In genomic region chr10:68537261-68537950, GRCm38 (mm10) we compare ENCODE assay signal across 18 mouse cellular contexts. TPM values are rescaled to one million over a fixed set of nuclear protein-coding genes. Genes with fewer than 3 reads are reported as not detected.
DNase-seq lines count a peak whose midpoint lies in the region; ATAC-seq and TF ChIP-seq lines count a peak whose summit lies in the region.
"Had no signal": no experiment of that assay in that cellular context is flagged by ENCODE, and none has a peak within 500 bp of the region (broad histone marks: within the 10 kb centered on the region; RNA-seq: fewer than 3 reads in every experiment).

No protein-coding gene starts in this region.

- intact Hi-C loops in heart, postnatal 14 days (cut with DNase I): no loop called here

- 68% methylated on average over 4 of the region's 4 CpGs for WGBS in heart, embryonic 12.5 days
- WGBS in intestine, embryonic 14.5 days: 53% methylated on average over 4 of the region's 4 CpGs
- WGBS in intestine, postnatal 0 days: 42% methylated on average over 4 of the region's 4 CpGs
- 79% methylated on average over 4 of the region's 4 CpGs for WGBS in midbrain, embryonic 11.5 days
- WGBS in midbrain, embryonic 14.5 days: 71% methylated on average over 4 of the region's 4 CpGs
- WGBS in neural tube, embryonic 15.5 days: 76% methylated on average over 4 of the region's 4 CpGs

- TF ChIP-seq CTCF in intestine, postnatal 0 days (IDR thresholded peaks at IDR 0.05; ENCODE audit: low read depth): no peak

- H3K4me1 ChIP-seq in heart, embryonic 12.5 days (replicated peaks): peaks cover 12% of the 10 kb centered on the region
- peaks cover 12% of the 10 kb centered on the region; the same call in 1 of the 2 replicates for H3K4me1 ChIP-seq in intestine, embryonic 14.5 days (replicated peaks; ENCODE audit: control insufficient read depth, insufficient read depth, low read length)
- peaks cover 5% of the 10 kb centered on the region; the same call in 1 of the 2 replicates for H3K4me1 ChIP-seq in intestine, postnatal 0 days (replicated peaks; ENCODE audit: control insufficient read depth, insufficient read depth, low read length)
- H3K4me1 ChIP-seq in midbrain, embryonic 11.5 days (ENCODE audit: control insufficient read depth, insufficient read depth, low read length): peaks cover 12% of the 10 kb centered on the region
- H3K4me1 ChIP-seq in midbrain, embryonic 14.5 days (ENCODE audit: control insufficient read depth, insufficient read depth, low read length): peaks cover 21% of the 10 kb centered on the region
- H3K4me1 ChIP-seq in neural tube, embryonic 15.5 days: peaks cover 17% of the 10 kb centered on the region

- ATAC-seq in heart, embryonic 12.5 days (ENCODE audit: insufficient number of reproducible peaks, low FRiP score): no peak
- ATAC-seq in intestine, embryonic 14.5 days (replicated peaks; ENCODE audit: low FRiP score, low TSS enrichment, low read depth): no peak
- no peak for ATAC-seq in intestine, postnatal 0 days
- ATAC-seq in midbrain, embryonic 11.5 days (ENCODE audit: low FRiP score): no peak
- no peak for ATAC-seq in midbrain, embryonic 14.5 days (ENCODE audit: low FRiP score, low TSS enrichment)
- ATAC-seq in neural tube, embryonic 15.5 days (ENCODE audit: low FRiP score): no peak
- ATAC-seq: forebrain, embryonic 13.5 days; inflammation-experienced regulatory T-cells, adult 6 months had no signal

- no peak for DNase-seq in heart, postnatal 14 days
- no peak for DNase-seq in intestine, embryonic 14.5 days (ENCODE audit: low spot score)
- peak; percentile 75 for DNase-seq in midbrain, embryonic 11.5 days (ENCODE audit: low spot score, missing footprints)
- DNase-seq in midbrain, embryonic 14.5 days: no peak
- DNase-seq in layer of hippocampus, postnatal 36 days: no peak
- DNase-seq: cerebellum, adult 18-20 months; cerebellum, postnatal 25 days; embryo, embryonic 11 days; spleen, adult 18-20 months; thymus, adult 2 months had no signal

- H3K27ac ChIP-seq in heart, embryonic 12.5 days (ENCODE audit: poor library complexity, severe bottlenecking): peak overlapping the region; percentile 47; the same call in 1 of the 2 replicates
- peak overlapping the region; percentile 22; the same call in 1 of the 2 replicates for H3K27ac ChIP-seq in intestine, embryonic 14.5 days (ENCODE audit: low read depth)
- no peak overlapping the region for H3K27ac ChIP-seq in intestine, postnatal 0 days (ENCODE audit: low read depth, low read length)
- H3K27ac ChIP-seq in midbrain, embryonic 11.5 days (ENCODE audit: low read depth, low read length): no peak overlapping the region
- no peak overlapping the region for H3K27ac ChIP-seq in midbrain, embryonic 14.5 days (replicated peaks; ENCODE audit: low read depth, low read length)
- H3K27ac ChIP-seq in neural tube, embryonic 15.5 days (replicated peaks): no peak overlapping the region
- H3K27ac ChIP-seq: forebrain, embryonic 13.5 days; kidney, embryonic 15.5 days; liver, embryonic 15.5 days; midbrain, embryonic 12.5 days had no signal

- no peaks in the 10 kb centered on the region for H3K9me3 ChIP-seq in heart, embryonic 12.5 days (replicated peaks)
- H3K9me3 ChIP-seq in intestine, embryonic 14.5 days (ENCODE audit: control insufficient read depth, low read length): no peaks in the 10 kb centered on the region
- no peaks in the 10 kb centered on the region for H3K9me3 ChIP-seq in intestine, postnatal 0 days (ENCODE audit: control insufficient read depth)
- peaks cover 2% of the 10 kb centered on the region; the same call in 1 of the 2 replicates for H3K9me3 ChIP-seq in midbrain, embryonic 11.5 days (ENCODE audit: control insufficient read depth, low read length)
- H3K9me3 ChIP-seq in midbrain, embryonic 14.5 days (ENCODE audit: control insufficient read depth, low read length): no peaks in the 10 kb centered on the region
- no peaks in the 10 kb centered on the region for H3K9me3 ChIP-seq in neural tube, embryonic 15.5 days (replicated peaks)
- H3K9me3 ChIP-seq: forebrain, embryonic 13.5 days; kidney, embryonic 15.5 days; liver, embryonic 15.5 days; midbrain, embryonic 12.5 days had no signal

- H3K4me2 ChIP-seq in heart, embryonic 12.5 days: no peak overlapping the region
- H3K4me2 ChIP-seq in intestine, embryonic 14.5 days (ENCODE audit: low read length): no peak overlapping the region
- H3K4me2 ChIP-seq in intestine, postnatal 0 days (replicated peaks; ENCODE audit: low read depth): no peak overlapping the region
- H3K4me2 ChIP-seq in midbrain, embryonic 11.5 days: no peak overlapping the region
- no peak overlapping the region for H3K4me2 ChIP-seq in midbrain, embryonic 14.5 days (ENCODE audit: low read length)
- no peak overlapping the region for H3K4me2 ChIP-seq in neural tube, embryonic 15.5 days
- H3K4me2 ChIP-seq: forebrain, embryonic 13.5 days; kidney, embryonic 15.5 days; liver, embryonic 15.5 days; midbrain, embryonic 12.5 days had no signal

- no peak overlapping the region for H3K4me3 ChIP-seq in heart, embryonic 12.5 days
- no peak overlapping the region for H3K4me3 ChIP-seq in intestine, embryonic 14.5 days (ENCODE audit: low read depth, low read length)
- no peak overlapping the region for H3K4me3 ChIP-seq in intestine, postnatal 0 days (ENCODE audit: low read depth, low read length)
- no peak overlapping the region for H3K4me3 ChIP-seq in midbrain, embryonic 11.5 days (ENCODE audit: low read depth, low read length)
- no peak overlapping the region for H3K4me3 ChIP-seq in midbrain, embryonic 14.5 days (replicated peaks; ENCODE audit: low read depth, low read length)
- H3K4me3 ChIP-seq in neural tube, embryonic 15.5 days (replicated peaks): no peak overlapping the region
- H3K4me3 ChIP-seq: forebrain, embryonic 13.5 days; kidney, embryonic 15.5 days; liver, embryonic 15.5 days; midbrain, embryonic 12.5 days had no signal

- H3K9ac ChIP-seq in heart, embryonic 12.5 days: no peak overlapping the region
- H3K9ac ChIP-seq in intestine, embryonic 14.5 days (ENCODE audit: low read length): no peak overlapping the region
- no peak overlapping the region for H3K9ac ChIP-seq in intestine, postnatal 0 days (ENCODE audit: low read depth, low read length)
- no peak overlapping the region for H3K9ac ChIP-seq in midbrain, embryonic 11.5 days (ENCODE audit: low read length)
- H3K9ac ChIP-seq in midbrain, embryonic 14.5 days (replicated peaks; ENCODE audit: low read length): no peak overlapping the region
- no peak overlapping the region for H3K9ac ChIP-seq in neural tube, embryonic 15.5 days (replicated peaks)
- H3K9ac ChIP-seq: forebrain, embryonic 13.5 days; kidney, embryonic 15.5 days; liver, embryonic 15.5 days; midbrain, embryonic 12.5 days had no signal

- H3K27me3 ChIP-seq in heart, embryonic 12.5 days (replicated peaks): no peaks in the 10 kb centered on the region
- H3K27me3 ChIP-seq in intestine, embryonic 14.5 days (replicated peaks; ENCODE audit: control insufficient read depth, insufficient read depth, low read length): no peaks in the 10 kb centered on the region
- H3K27me3 ChIP-seq in intestine, postnatal 0 days (replicated peaks; ENCODE audit: control insufficient read depth, insufficient read depth, low read length): no peaks in the 10 kb centered on the region
- no peaks in the 10 kb centered on the region for H3K27me3 ChIP-seq in midbrain, embryonic 11.5 days (ENCODE audit: control insufficient read depth, insufficient read depth, low read length)
- no peaks in the 10 kb centered on the region for H3K27me3 ChIP-seq in midbrain, embryonic 14.5 days (ENCODE audit: control insufficient read depth, insufficient read depth, low read length)
- H3K27me3 ChIP-seq in neural tube, embryonic 15.5 days (replicated peaks): no peaks in the 10 kb centered on the region
- H3K27me3 ChIP-seq: forebrain, embryonic 13.5 days; kidney, embryonic 15.5 days; liver, embryonic 15.5 days; midbrain, embryonic 12.5 days had no signal

- no peaks in the 10 kb centered on the region for H3K36me3 ChIP-seq in heart, embryonic 12.5 days
- H3K36me3 ChIP-seq in intestine, embryonic 14.5 days (ENCODE audit: control insufficient read depth, insufficient read depth, low read length): no peaks in the 10 kb centered on the region
- H3K36me3 ChIP-seq in intestine, postnatal 0 days (ENCODE audit: control insufficient read depth, insufficient read depth): no peaks in the 10 kb centered on the region
- no peaks in the 10 kb centered on the region for H3K36me3 ChIP-seq in midbrain, embryonic 11.5 days (ENCODE audit: control insufficient read depth, insufficient read depth, low read length)
- no peaks in the 10 kb centered on the region for H3K36me3 ChIP-seq in midbrain, embryonic 14.5 days (ENCODE audit: control insufficient read depth, insufficient read depth, low read length)
- no peaks in the 10 kb centered on the region for H3K36me3 ChIP-seq in neural tube, embryonic 15.5 days
- H3K36me3 ChIP-seq: kidney, embryonic 15.5 days; liver, embryonic 15.5 days; midbrain, embryonic 12.5 days had no signal

RNA-seq across cellular contexts. Expression of gene Cabcoco1, which starts 4.3 kb away (rescaled TPM):
- polyA plus RNA-seq in heart, embryonic 12.5 days (2016; fragmentation: Nextera tagmentation; extraction: Ambion mirVana): 22.6 and 23.1 TPM in 2 replicates
- total RNA-seq in heart, postnatal 14 days (2021): 10 to 100 TPM; 23.1 to 23.2 TPM
- 4.5 and 7.2 TPM in 2 replicates for polyA plus RNA-seq in intestine, embryonic 14.5 days (2014; fragmentation: Nextera tagmentation; extraction: Ambion mirVana)
- 3.7 and 4.0 TPM in 2 replicates for polyA plus RNA-seq in intestine, postnatal 0 days (2015; fragmentation: Nextera tagmentation; extraction: Ambion mirVana)
- 0.12 and 0.18 TPM in 2 replicates for polyA plus RNA-seq in midbrain, embryonic 11.5 days (2014; fragmentation: Nextera tagmentation; extraction: Ambion mirVana)
- 1.1 and 1.3 TPM in 2 replicates for polyA plus RNA-seq in midbrain, embryonic 14.5 days (2014; fragmentation: Nextera tagmentation; extraction: Ambion mirVana)
- total RNA-seq in layer of hippocampus, postnatal 36 days (2021): 1 to 10 TPM; 2.6 to 3.3 TPM
- 1.3 and 2.5 TPM in 2 replicates for polyA plus RNA-seq in neural tube, embryonic 15.5 days (2015; fragmentation: Nextera tagmentation; extraction: Ambion mirVana)

Comparison
In these comparisons a context has a peak if more than half of its experiments do, and no peak if none do; other contexts are left out.
1. H3K27ac ChIP-seq: peak in heart, embryonic 12.5 days (single experiment) and intestine, embryonic 14.5 days (single experiment); none in intestine, postnatal 0 days (single experiment), midbrain, embryonic 11.5 days (single experiment), midbrain, embryonic 14.5 days (single experiment) and neural tube, embryonic 15.5 days (single experiment).